Mouse (Mus musculus) C2C12 (cell line): ENCODE measurements around the gene Tnks2. TPM values are rescaled to one million over a fixed set of nuclear protein-coding genes. Genes with fewer than 3 reads are reported as not detected.

Experiments used
- H3K27me3 ChIP-seq: one replicate; pipeline ENCODE4 v1.6.1; 2011; ENCODE audit not compliant: control insufficient read depth, insufficient read depth, insufficient read length
- H3K36me3 ChIP-seq: one replicate; pipeline ENCODE4 v1.6.1; 2011; ENCODE audit not compliant: control insufficient read depth, insufficient read depth
- H3K4me3 ChIP-seq: one replicate; pipeline ENCODE4 v1.5.1; 2011; ENCODE audit warnings: mild to moderate bottlenecking, control low read depth; ENCODE audit not compliant: poor library complexity, insufficient read depth, severe bottlenecking
- H3K79me2 ChIP-seq: one replicate; pipeline ENCODE4 v1.6.1; 2011; ENCODE audit not compliant: control insufficient read depth, insufficient read depth
- H3K79me3 ChIP-seq: one replicate; pipeline ENCODE4 v1.6.1; 2011; ENCODE audit warnings: low read depth, control low read depth
- H3ac ChIP-seq: one replicate; pipeline ENCODE3; 2011; ENCODE audit warnings: low read depth; ENCODE audit not compliant: control insufficient read depth, insufficient read length
- CEBPB ChIP-seq: IDR thresholded peaks from one replicate; pipeline ENCODE4 v1.6.1; 2011; ENCODE audit warnings: low read depth, mild to moderate bottlenecking, control low read depth, moderate library complexity
- CTCF ChIP-seq: IDR thresholded peaks from one replicate; pipeline ENCODE4 v1.5.1; 2011; ENCODE audit not compliant: control insufficient read depth, insufficient read depth, insufficient read length
- FOSL1 ChIP-seq: IDR thresholded peaks from one replicate; pipeline ENCODE4 v1.8.0; 2011; ENCODE audit warnings: mild to moderate bottlenecking, low read length; ENCODE audit not compliant: poor library complexity, insufficient read depth, severe bottlenecking
- MAX ChIP-seq: IDR thresholded peaks from one replicate; pipeline ENCODE4 v1.6.1; 2011; ENCODE audit warnings: mild to moderate bottlenecking, control low read depth
- MYOD1 ChIP-seq: IDR thresholded peaks from one replicate; pipeline ENCODE4 v1.6.1; 2011; ENCODE audit warnings: low read depth; ENCODE audit not compliant: control insufficient read depth, insufficient read length
- MYOG ChIP-seq: IDR thresholded peaks from one replicate; pipeline ENCODE4 v1.6.1; 2011; ENCODE audit not compliant: control insufficient read depth, insufficient read length; ENCODE audit errors: extremely low read depth
- USF1 ChIP-seq: IDR thresholded peaks from one replicate; pipeline ENCODE4 v1.6.1; 2011; ENCODE audit warnings: low read depth, mild to moderate bottlenecking, control low read depth, moderate library complexity
- polyA plus RNA-seq: library from polyadenylated mRNA; unstranded; fragments of >200 nt; fragmentation: generic; extraction: Trizol; gene quantifications from one replicate; pipeline ENCODE4 v1.2.1, GENCODE M21; 2012; ENCODE audit warnings: missing spikeins

The Tnks2 gene
- polyA plus RNA-seq, 1 experiment, result 24.1 TPM

DNA sequence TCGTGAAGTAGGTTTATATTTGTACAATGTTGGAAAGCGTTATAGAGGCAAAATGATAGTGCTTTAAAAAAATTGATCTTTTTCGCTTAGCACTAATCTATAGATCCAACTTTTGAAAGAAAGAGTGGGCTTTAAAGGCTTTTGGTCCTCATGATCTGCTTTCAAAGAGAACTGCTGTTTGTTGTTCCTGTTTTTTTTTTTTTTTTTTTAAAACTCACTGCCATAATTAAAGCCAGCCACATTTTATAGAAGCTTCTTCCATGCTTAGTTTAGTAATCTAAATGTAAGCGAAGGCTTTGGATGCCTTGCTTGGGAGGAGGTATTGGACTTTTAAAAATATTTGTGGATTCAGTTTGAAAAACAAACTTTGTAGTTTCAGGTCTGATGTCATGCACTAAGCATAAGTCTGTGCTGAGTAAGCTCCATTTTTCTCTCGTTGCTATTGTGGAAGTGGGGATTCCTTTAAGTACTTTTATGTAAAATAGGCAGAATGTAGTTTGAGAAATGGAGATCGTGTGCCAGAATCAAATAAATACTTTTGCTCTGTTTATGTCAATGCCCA is 93.8 kb downstream of the Tnks2 start:
- no peaks in the 10 kb centered on the region for H3K27me3 ChIP-seq
- H3K36me3 ChIP-seq, result peaks cover 16% of the 10 kb centered on the region
- peaks cover 64% of the 10 kb centered on the region for H3K79me3 ChIP-seq
- no peak overlapping the region for H3K4me3 ChIP-seq
- no peak overlapping the region for H3ac ChIP-seq
- TF ChIP-seq FOSL1 (no peak), MAX (no peak), MYOD1 (no peak), USF1 (no peak), MYOG (no peak), CEBPB (no peak), CTCF (no peak)
- peaks cover 70% of the 10 kb centered on the region for H3K79me2 ChIP-seq

DNA sequence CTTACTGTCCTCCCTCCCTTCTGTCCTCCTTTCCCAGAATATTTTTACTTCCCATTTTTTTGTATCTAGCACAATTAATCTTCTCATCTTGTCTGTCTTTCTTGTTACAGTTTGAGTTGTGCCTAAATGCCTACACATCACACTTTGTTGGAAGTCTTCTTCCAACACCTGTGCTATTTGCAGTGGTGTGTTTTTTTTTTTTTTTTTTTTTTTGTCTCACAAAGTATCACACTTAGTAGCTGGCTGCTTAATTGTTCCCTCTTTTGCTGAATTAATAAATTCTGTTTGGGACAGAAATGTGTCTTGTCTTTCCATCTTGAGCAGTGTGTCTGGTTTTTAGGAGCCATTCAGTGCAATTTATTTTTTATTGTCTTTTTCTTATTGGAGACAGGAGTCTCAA is 95.8 kb downstream of the Tnks2 start:
- no peak overlapping the region for H3K4me3 ChIP-seq
- no peak overlapping the region for H3ac ChIP-seq
- H3K79me3 ChIP-seq, result peaks cover 80% of the 10 kb centered on the region
- H3K79me2 ChIP-seq, result peaks cover 90% of the 10 kb centered on the region
- no peak for TF ChIP-seq USF1
- no peak for TF ChIP-seq MAX
- H3K27me3 ChIP-seq, result no peaks in the 10 kb centered on the region
- H3K36me3 ChIP-seq, result peaks cover 24% of the 10 kb centered on the region

DNA sequence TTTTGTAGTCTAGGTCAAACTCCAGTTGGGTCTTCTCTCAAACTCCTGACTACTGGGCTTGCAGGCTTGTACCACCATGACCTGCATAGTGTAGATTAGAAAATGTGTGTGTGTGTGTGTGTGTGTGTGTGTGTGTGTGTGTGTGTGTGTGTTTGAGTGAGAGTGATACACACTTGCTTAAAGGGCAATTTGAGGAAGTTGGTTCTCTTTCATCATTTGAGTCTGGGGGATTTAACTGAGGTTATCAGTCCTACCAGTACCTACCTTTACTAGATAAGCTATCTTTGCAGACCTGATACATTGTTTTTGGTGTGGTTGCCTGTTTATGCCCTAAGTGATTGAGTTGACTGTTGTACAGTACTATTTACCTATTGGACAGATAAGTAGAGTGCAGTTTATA is 98.1 kb downstream of the Tnks2 start:
- Histone ChIP-seq H3ac (no peak overlapping the region), H3K79me2 (peaks cover 100% of the 10 kb centered on the region), H3K27me3 (no peaks in the 10 kb centered on the region), H3K4me3 (no peak overlapping the region), H3K79me3 (peaks cover 94% of the 10 kb centered on the region), H3K36me3 (peaks cover 36% of the 10 kb centered on the region)
- no peak for TF ChIP-seq MAX
- TF ChIP-seq FOSL1, result no peak
- TF ChIP-seq CTCF, result no peak
- no peak for TF ChIP-seq USF1
- no peak for TF ChIP-seq MYOD1
- no peak for TF ChIP-seq MYOG
- TF ChIP-seq CEBPB, result no peak

DNA sequence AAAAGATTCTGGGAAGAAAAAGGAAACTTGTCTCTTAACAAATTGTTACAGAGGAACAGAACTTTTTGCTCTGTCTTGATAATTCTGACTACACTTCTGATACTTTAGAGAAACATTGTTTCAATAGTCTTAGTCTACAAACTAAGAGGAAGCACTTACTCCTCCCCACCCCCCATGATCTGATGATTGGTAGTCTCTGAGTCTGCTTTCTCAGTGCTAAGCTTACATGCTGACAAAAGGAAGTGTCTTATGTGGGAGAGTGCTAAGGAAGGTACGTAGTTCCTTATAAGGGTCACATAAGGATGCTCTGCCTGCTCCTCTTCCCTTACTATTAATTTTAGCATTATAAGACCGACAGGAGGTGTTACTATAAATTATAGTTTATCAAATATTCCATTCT is 98.6 kb downstream of the Tnks2 start:
- H3K79me2 ChIP-seq, result peaks cover 100% of the 10 kb centered on the region
- no peak overlapping the region for H3K4me3 ChIP-seq
- H3K36me3 ChIP-seq, result peaks cover 36% of the 10 kb centered on the region
- peaks cover 94% of the 10 kb centered on the region for H3K79me3 ChIP-seq
- H3K27me3 ChIP-seq, result no peaks in the 10 kb centered on the region
- no peak overlapping the region for H3ac ChIP-seq
- no peak for TF ChIP-seq CEBPB
- no peak for TF ChIP-seq FOSL1
- TF ChIP-seq MYOG, result no peak
- no peak for TF ChIP-seq USF1
- no peak for TF ChIP-seq MAX
- no peak for TF ChIP-seq MYOD1
- no peak for TF ChIP-seq CTCF

DNA sequence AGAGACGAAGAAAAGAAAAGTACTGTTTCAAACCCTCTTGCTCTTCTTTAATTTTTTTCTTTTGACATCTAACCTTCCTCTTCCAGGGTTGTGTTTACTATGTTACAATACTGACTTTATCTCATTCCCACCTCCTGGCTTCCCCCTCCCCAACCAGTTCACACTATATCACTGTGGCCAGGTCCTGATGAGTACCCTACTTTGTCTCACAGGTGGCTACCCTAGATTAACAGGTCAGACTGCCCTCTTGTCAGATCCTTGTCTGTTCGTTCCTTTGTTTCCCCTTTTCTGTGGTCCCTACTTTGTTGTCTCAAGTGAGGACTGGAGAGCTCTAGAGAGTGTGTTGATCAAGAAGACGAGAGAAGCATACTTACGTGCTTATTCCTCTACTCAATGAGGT is 102.3 kb downstream of the Tnks2 start:
- Histone ChIP-seq H3K79me3 (peaks cover 92% of the 10 kb centered on the region), H3K36me3 (peaks cover 24% of the 10 kb centered on the region), H3K4me3 (no peak overlapping the region), H3ac (no peak overlapping the region), H3K79me2 (peaks cover 100% of the 10 kb centered on the region), H3K27me3 (no peaks in the 10 kb centered on the region)
- no peak for TF ChIP-seq CTCF
- no peak for TF ChIP-seq CEBPB
- no peak for TF ChIP-seq MYOG
- TF ChIP-seq MAX, result no peak
- no peak for TF ChIP-seq FOSL1
- no peak for TF ChIP-seq USF1
- no peak for TF ChIP-seq MYOD1

DNA sequence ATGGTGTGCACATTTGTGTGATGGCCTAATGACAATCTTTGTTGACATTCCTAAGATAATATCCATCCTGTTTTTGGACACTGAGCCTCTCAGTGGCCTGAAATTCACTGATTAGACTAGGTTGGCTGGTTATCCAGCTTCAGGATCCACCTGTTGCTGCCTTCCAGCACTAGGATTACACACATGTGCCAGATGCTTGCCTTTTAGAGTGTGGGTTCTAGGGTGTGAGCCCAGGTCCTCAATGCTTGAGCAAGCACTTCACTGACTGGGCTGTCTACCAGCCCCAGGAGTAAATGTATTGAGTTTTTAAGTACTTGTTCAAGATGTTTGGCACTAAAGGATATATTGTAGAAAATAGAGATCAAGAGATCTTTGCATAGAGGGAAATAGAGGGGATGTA is 104.0 kb downstream of the Tnks2 start:
- Histone ChIP-seq H3K27me3 (no peaks in the 10 kb centered on the region), H3K79me3 (peaks cover 87% of the 10 kb centered on the region), H3K79me2 (peaks cover 98% of the 10 kb centered on the region), H3K4me3 (no peak overlapping the region), H3K36me3 (peaks cover 19% of the 10 kb centered on the region), H3ac (no peak overlapping the region)
- TF ChIP-seq MYOD1, result no peak
- TF ChIP-seq CEBPB, result no peak
- TF ChIP-seq USF1, result no peak
- no peak for TF ChIP-seq FOSL1
- no peak for TF ChIP-seq MAX
- TF ChIP-seq MYOG, result no peak
- TF ChIP-seq CTCF, result no peak
